Mouse (Mus musculus) cerebellum, adult 11 months (tissue): ENCODE measurements around the gene Ccdc122.

Experiments
- DNase-seq: peaks from one replicate; pipeline ENCODE4 v3.0.0; 2022

Ccdc122 gene

GRCm38 (mm10) chr14:77136936-77137335 lies 100.4 kb downstream of the Ccdc122 start:
- no peak for DNase-seq

GRCm38 (mm10) chr14:77141324-77142282 lies 105.0 kb downstream of the Ccdc122 start:
- DNase-seq = peak; percentile 68

- no peak for DNase-seq
Measured at GRCm38 (mm10) chr14:77145103-77145502, 108.5 kb downstream of the Ccdc122 start.

DNA sequence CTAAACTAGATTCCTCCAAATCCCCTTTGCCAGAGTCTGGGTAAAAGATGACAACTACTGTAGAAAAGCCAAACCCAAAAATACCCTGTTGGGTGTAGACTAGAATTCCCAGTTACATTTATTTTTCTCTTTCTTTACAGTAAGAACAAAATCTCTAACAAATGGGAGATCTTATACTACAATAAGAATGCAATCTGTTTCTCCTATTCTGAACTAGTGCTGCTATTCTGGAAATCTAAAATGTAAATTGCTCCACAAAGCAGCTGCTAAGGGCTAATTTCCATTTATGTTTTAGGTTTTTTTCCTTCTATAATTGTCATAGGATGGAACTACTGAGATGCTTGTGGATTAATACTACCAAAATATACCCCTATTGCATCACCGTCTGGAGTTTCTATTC lies 111.1 kb downstream of the Ccdc122 start:
- no peak for DNase-seq

GRCm38 (mm10) chr14:77150556-77150955 lies 114.0 kb downstream of the Ccdc122 start:
- no peak for DNase-seq

- DNase-seq = no peak
Measured at GRCm38 (mm10) chr14:77151431-77151830, 114.9 kb downstream of the Ccdc122 start.

GRCm38 (mm10) chr14:77156222-77156910 lies 119.8 kb downstream of the Ccdc122 start, which contains the start of gene Enox1:
TSS of gene Enox1 (plus strand) at chr14:77156763.
- peak; percentile 81 for DNase-seq

- DNase-seq = no peak
Measured at GRCm38 (mm10) chr14:77156911-77157504, 120.4 kb downstream of the Ccdc122 start.

GRCm38 (mm10) chr14:77157505-77157911 lies 120.9 kb downstream of the Ccdc122 start:
- DNase-seq = peak; percentile 85

- no peak for DNase-seq
Measured at GRCm38 (mm10) chr14:77159397-77159796, 122.8 kb downstream of the Ccdc122 start.
